Mouse (Mus musculus) heart, embryonic 13.5 days (tissue): ENCODE measurements at regions not wholly inside any gene's neighbourhood (a gene's known extent, or its start where the extent isn't known, plus 50 kb on each side); places are given as distances from the start of the nearest gene placed in this dataset.

Experiments used
- ATAC-seq: fragments of 200-750 bp; cut with Nextera tagmentation; 2 replicates; pipeline ENCODE4 v1.8.0; 2017; ENCODE audit warnings: moderate TSS enrichment; ENCODE audit not compliant: insufficient number of reproducible peaks, low FRiP score, low TSS enrichment; ENCODE audit errors: extremely low read depth
- H3K27ac ChIP-seq: fragments of 300-500 bp; sonication (generic); replicated peaks from 2 replicates; pipeline ENCODE4 v1.5.1; 2015; ENCODE audit warnings: moderate library complexity, mild to moderate bottlenecking, inconsistent platforms
- H3K27me3 ChIP-seq: fragments of 300-500 bp; sonication (generic); replicated peaks from 2 replicates; pipeline ENCODE4 v1.6.1; 2015; ENCODE audit warnings: mild to moderate bottlenecking, inconsistent platforms
- H3K36me3 ChIP-seq: fragments of 300-500 bp; sonication (generic); 2 replicates; pipeline ENCODE4 v1.6.1; 2015; ENCODE audit warnings: mild to moderate bottlenecking, inconsistent platforms
- H3K4me1 ChIP-seq: fragments of 300-500 bp; sonication (generic); 2 replicates; pipeline ENCODE4 v1.6.1; 2015; ENCODE audit warnings: inconsistent platforms
- H3K4me2 ChIP-seq: fragments of 300-500 bp; sonication (generic); 2 replicates; pipeline ENCODE4 v1.6.1; 2015; ENCODE audit warnings: inconsistent platforms, mild to moderate bottlenecking, moderate library complexity
- H3K4me3 ChIP-seq: fragments of 300-500 bp; sonication (generic); 2 replicates; pipeline ENCODE4 v1.5.1; 2015; ENCODE audit warnings: moderate library complexity, mild to moderate bottlenecking, inconsistent platforms
- H3K9ac ChIP-seq: fragments of 300-500 bp; sonication (generic); 2 replicates; pipeline ENCODE4 v1.6.1; 2015; ENCODE audit warnings: inconsistent platforms, mild to moderate bottlenecking, moderate library complexity
- H3K9me3 ChIP-seq: fragments of 300-500 bp; sonication (generic); 2 replicates; pipeline ENCODE4 v1.6.1; 2016; ENCODE audit warnings: inconsistent platforms
- WGBS: fragments of 180-500 bp; shearing (Covaris S2); methylation state at CpG from one replicate; pipeline ENCODE4 v1.1.7; 2015; ENCODE audit warnings: mixed read lengths; 5-methylcytosine and 5-hydroxymethylcytosine counted together

- H3K27me3 ChIP-seq = no peaks in the 10 kb centered on the region
- peaks cover 29% of the 10 kb centered on the region for H3K4me1 ChIP-seq
- 79% methylated on average over 2 of the region's 2 CpGs for WGBS
- no peaks in the 10 kb centered on the region for H3K9me3 ChIP-seq
- ATAC-seq = no peak
- H3K36me3 ChIP-seq = no peaks in the 10 kb centered on the region
- H3K27ac ChIP-seq = no peak overlapping the region
- no peak overlapping the region for H3K4me3 ChIP-seq
- H3K9ac ChIP-seq = no peak overlapping the region
- H3K4me2 ChIP-seq = no peak overlapping the region
These were observed 513.6 kb upstream of the Tbl1xr1 start for GRCm38 (mm10) chr3:21562771-21563312.

GRCm38 (mm10) chr3:21563454-21563853 is 513.0 kb upstream of the Tbl1xr1 start:
- peaks cover 29% of the 10 kb centered on the region for H3K4me1 ChIP-seq
- no peak overlapping the region for H3K4me3 ChIP-seq
- H3K27ac ChIP-seq = 0 out of 2 replicates have a peak overlapping the region, but pooled peaks have one; percentile 84
- no peak overlapping the region for H3K4me2 ChIP-seq
- no peaks in the 10 kb centered on the region for H3K27me3 ChIP-seq
- WGBS = 66% methylated on average over 3 of the region's 3 CpGs
- H3K36me3 ChIP-seq = no peaks in the 10 kb centered on the region
- H3K9me3 ChIP-seq = no peaks in the 10 kb centered on the region
- ATAC-seq = no peak
- no peak overlapping the region for H3K9ac ChIP-seq

- Histone ChIP-seq H3K4me2 (peak overlapping the region; percentile 43), H3K9me3 (no peaks in the 10 kb centered on the region), H3K27me3 (no peaks in the 10 kb centered on the region), H3K27ac (peak overlapping the region; percentile 84), H3K9ac (peak overlapping the region; percentile 37; the same call in 1 of the 2 replicates), H3K36me3 (no peaks in the 10 kb centered on the region), H3K4me3 (no peak overlapping the region), H3K4me1 (peaks cover 29% of the 10 kb centered on the region)
- 17% methylated on average over 3 of the region's 3 CpGs for WGBS
- peak; percentile 58; the same call in 1 of the 2 replicates for ATAC-seq
These were observed 512.2 kb upstream of the Tbl1xr1 start for GRCm38 (mm10) chr3:21564211-21564781.

- ATAC-seq = no peak
- Histone ChIP-seq H3K9me3 (no peaks in the 10 kb centered on the region), H3K4me2 (peak overlapping the region; percentile 43), H3K4me3 (no peak overlapping the region), H3K36me3 (no peaks in the 10 kb centered on the region), H3K27me3 (no peaks in the 10 kb centered on the region), H3K27ac (peak overlapping the region; percentile 84), H3K9ac (peak overlapping the region; percentile 37; the same call in 1 of the 2 replicates), H3K4me1 (peaks cover 36% of the 10 kb centered on the region)
- WGBS = 24% methylated on average over 4 of the region's 4 CpGs
These were observed 511.5 kb upstream of the Tbl1xr1 start for GRCm38 (mm10) chr3:21564847-21565485.

GRCm38 (mm10) chr3:21569721-21570120 is 506.7 kb upstream of the Tbl1xr1 start:
- 44% methylated on average over 1 of the region's 1 CpGs for WGBS
- H3K27me3 ChIP-seq = no peaks in the 10 kb centered on the region
- H3K4me2 ChIP-seq = no peak overlapping the region
- H3K9ac ChIP-seq = no peak overlapping the region
- peak overlapping the region; percentile 25; the same call in 1 of the 2 replicates for H3K27ac ChIP-seq
- peaks cover 36% of the 10 kb centered on the region for H3K4me1 ChIP-seq
- no peaks in the 10 kb centered on the region for H3K9me3 ChIP-seq
- no peaks in the 10 kb centered on the region for H3K36me3 ChIP-seq
- no peak for ATAC-seq
- H3K4me3 ChIP-seq = no peak overlapping the region

GRCm38 (mm10) chr3:21578635-21579034 is 497.8 kb upstream of the Tbl1xr1 start:
- ATAC-seq = no peak

GRCm38 (mm10) chr3:21582122-21582521 is 494.3 kb upstream of the Tbl1xr1 start:
- 64% methylated on average over 1 of the region's 1 CpGs for whole genome bisulfite sequencing
- H3K27ac ChIP-seq = no peak overlapping the region
- ATAC-seq = no peak

More at GRCm38 (mm10) chr3:21578635-21579034, 497.8 kb upstream of the Tbl1xr1 start:
- H3K4me1 ChIP-seq = peaks cover 10% of the 10 kb centered on the region
- H3K4me3 ChIP-seq = no peak overlapping the region
- H3K9ac ChIP-seq = no peak overlapping the region
- H3K36me3 ChIP-seq = no peaks in the 10 kb centered on the region
- H3K9me3 ChIP-seq = no peaks in the 10 kb centered on the region
- no peaks in the 10 kb centered on the region for H3K27me3 ChIP-seq
- 66% methylated on average over 3 of the region's 3 CpGs for WGBS
- no peak overlapping the region for H3K4me2 ChIP-seq
- no peak overlapping the region for H3K27ac ChIP-seq

GRCm38 (mm10) chr3:21585767-21586166 is 490.7 kb upstream of the Tbl1xr1 start:
- Histone ChIP-seq H3K4me1 (no peaks in the 10 kb centered on the region), H3K27me3 (no peaks in the 10 kb centered on the region), H3K4me3 (no peak overlapping the region), H3K9ac (no peak overlapping the region), H3K4me2 (no peak overlapping the region), H3K27ac (no peak overlapping the region), H3K36me3 (no peaks in the 10 kb centered on the region), H3K9me3 (no peaks in the 10 kb centered on the region)
- ATAC-seq = no peak
- 54% methylated on average over 3 of the region's 3 CpGs for WGBS

More at GRCm38 (mm10) chr3:21582122-21582521, 494.3 kb upstream of the Tbl1xr1 start:
- Histone ChIP-seq H3K4me3 (no peak overlapping the region), H3K9ac (no peak overlapping the region), H3K4me1 (no peaks in the 10 kb centered on the region), H3K4me2 (no peak overlapping the region), H3K9me3 (no peaks in the 10 kb centered on the region), H3K36me3 (no peaks in the 10 kb centered on the region), H3K27me3 (no peaks in the 10 kb centered on the region)

- no peak overlapping the region for H3K9ac ChIP-seq
- no peaks in the 10 kb centered on the region for H3K4me1 ChIP-seq
- H3K27me3 ChIP-seq = no peaks in the 10 kb centered on the region
- ATAC-seq = no peak
- 92% methylated on average over 2 of the region's 2 CpGs for WGBS
- no peak overlapping the region for H3K4me2 ChIP-seq
- H3K9me3 ChIP-seq = peaks cover 4% of the 10 kb centered on the region; the same call in 1 of the 2 replicates
- H3K4me3 ChIP-seq = no peak overlapping the region
- no peaks in the 10 kb centered on the region for H3K36me3 ChIP-seq
- no peak overlapping the region for H3K27ac ChIP-seq
These were observed 469.6 kb upstream of the Tbl1xr1 start for GRCm38 (mm10) chr3:21606846-21607245.

- Histone ChIP-seq H3K9me3 (peaks cover 4% of the 10 kb centered on the region; the same call in 1 of the 2 replicates), H3K4me2 (no peak overlapping the region), H3K4me1 (no peaks in the 10 kb centered on the region), H3K36me3 (no peaks in the 10 kb centered on the region), H3K27ac (no peak overlapping the region), H3K27me3 (no peaks in the 10 kb centered on the region), H3K4me3 (no peak overlapping the region), H3K9ac (no peak overlapping the region)
- WGBS = 70% methylated on average over 2 of the region's 2 CpGs
- no peak for ATAC-seq
These were observed 466.2 kb upstream of the Tbl1xr1 start for GRCm38 (mm10) chr3:21610231-21610630.

GRCm38 (mm10) chr3:21621745-21622144 is 454.7 kb upstream of the Tbl1xr1 start:
- Histone ChIP-seq H3K27me3 (no peaks in the 10 kb centered on the region), H3K4me2 (no peak overlapping the region), H3K4me3 (no peak overlapping the region), H3K9ac (no peak overlapping the region), H3K27ac (no peak overlapping the region), H3K4me1 (peaks cover 8% of the 10 kb centered on the region; the same call in 1 of the 2 replicates), H3K9me3 (no peaks in the 10 kb centered on the region), H3K36me3 (no peaks in the 10 kb centered on the region)
- ATAC-seq = no peak
- WGBS = 85% methylated on average over 2 of the region's 2 CpGs
